Mouse (Mus musculus): Measurements from ENCODE around the gene Nrxn1.
A peak's percentile ranks its signal among the peaks of the same experiment; 100 is the strongest.
"Not testable (repeated sequence)": the region's sequence is repeated elsewhere in the genome, so short reads cannot be mapped to it uniquely, and the experiment has no call there.

Nrxn1 gene

DNA sequence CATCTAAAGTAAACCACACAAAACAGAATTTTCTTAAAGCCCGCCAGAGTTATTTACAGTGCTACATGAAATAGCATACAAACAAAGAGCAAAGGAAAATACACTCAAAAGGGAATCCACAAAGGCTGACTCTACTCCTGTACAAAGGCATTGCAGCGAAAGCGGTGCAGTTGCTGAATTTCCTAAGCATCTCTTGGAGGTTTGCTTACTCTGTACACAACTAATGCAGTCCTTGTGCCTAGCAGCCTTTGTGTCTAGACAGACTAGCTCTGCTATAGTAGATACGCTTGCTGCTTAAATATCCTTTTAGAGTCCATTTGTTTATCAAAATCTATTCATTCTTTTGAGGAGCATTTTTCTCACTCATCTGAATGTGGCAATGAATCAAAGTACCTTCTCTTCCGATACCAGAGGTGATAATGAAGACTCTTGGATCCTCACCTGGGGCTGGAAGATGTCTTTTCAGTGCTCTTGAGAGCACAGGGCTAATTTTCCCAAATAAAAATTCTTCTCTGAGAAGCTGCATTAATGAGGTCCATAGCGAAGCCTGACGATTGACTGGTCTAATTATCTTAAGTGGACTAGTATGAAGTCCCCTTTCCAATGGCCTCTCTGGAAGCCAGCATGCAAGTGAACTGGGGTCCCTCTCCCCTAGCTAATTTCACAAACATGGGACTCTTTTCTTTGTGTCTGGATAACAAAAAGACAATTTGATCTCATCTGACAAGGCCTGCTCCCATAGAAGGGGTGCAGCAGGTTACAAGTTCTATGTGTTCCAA lies 845.6 kb downstream of the Nrxn1 start:
- no peak for DNase-seq

DNA sequence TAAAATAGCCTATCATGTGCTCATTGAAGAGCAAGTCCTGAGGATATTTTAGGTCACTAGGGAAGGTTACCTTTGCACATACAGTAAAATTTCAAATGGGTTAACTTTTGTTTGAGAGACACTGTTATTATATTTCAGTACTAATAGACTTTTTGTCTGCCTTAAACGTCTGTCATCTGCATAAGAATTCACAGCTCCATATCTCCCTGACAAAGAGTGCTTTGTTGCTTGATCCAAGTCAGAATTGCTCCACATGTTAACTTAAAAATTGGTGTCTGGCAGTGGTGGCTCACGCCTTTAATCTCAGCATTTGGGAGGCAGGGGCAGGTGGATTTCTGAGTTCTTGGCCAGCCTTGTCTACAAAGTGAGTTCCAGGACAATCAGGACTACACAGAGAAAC lies 848.5 kb downstream of the Nrxn1 start:
- DNase-seq = no peak

DNA sequence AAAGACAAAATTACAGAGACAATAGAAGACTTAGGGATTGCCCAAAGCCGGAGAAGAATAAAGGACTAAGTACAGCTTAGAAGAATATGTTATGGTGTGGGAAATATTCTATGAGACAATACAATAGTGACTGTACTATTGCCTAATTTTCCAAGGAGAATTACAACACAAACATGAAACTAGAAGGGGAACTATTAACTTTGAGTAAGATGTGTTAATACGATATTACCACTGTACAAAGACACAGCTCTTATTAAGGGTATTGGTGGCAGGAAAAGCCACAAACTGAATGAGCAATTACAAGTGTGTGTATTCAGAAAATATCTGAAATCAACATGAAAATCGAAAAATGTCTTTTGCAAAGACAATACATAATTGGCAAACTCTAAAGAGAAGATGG lies 853.9 kb downstream of the Nrxn1 start:
- no peak for DNase-seq

GRCm38 (mm10) chr17:90238517-90238916 lies 854.4 kb downstream of the Nrxn1 start:
- DNase-seq = no peak

- DNase-seq = not testable (repeated sequence)
Measured at GRCm38 (mm10) chr17:90235674-90236073, 857.2 kb downstream of the Nrxn1 start.

- DNase-seq = no peak
Measured at GRCm38 (mm10) chr17:90234806-90235205, 858.1 kb downstream of the Nrxn1 start.

- DNase-seq = no peak
Measured at GRCm38 (mm10) chr17:90208547-90208946, 884.3 kb downstream of the Nrxn1 start.

- no peak for DNase-seq
Measured at GRCm38 (mm10) chr17:90207617-90208016, 885.3 kb downstream of the Nrxn1 start.

DNA sequence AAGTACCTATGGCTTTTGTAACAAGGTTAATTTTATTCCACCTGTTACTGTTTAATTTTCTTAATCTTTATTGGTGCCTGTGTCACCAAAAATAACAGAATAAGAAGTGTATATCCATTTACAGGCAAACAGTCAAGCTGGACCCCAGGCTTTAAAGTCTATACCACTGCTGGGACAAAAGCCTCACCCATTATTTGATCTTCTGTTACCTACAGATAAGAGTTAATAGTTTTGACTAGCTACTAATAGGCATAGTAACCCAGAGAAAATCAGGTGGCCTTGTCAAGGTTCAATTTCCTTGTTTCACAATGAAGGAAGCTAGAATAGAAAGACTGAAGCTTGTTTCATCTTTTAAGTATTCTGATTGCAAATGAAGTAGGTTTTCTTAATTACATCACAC lies 888.9 kb downstream of the Nrxn1 start:
- no peak for DNase-seq

DNA sequence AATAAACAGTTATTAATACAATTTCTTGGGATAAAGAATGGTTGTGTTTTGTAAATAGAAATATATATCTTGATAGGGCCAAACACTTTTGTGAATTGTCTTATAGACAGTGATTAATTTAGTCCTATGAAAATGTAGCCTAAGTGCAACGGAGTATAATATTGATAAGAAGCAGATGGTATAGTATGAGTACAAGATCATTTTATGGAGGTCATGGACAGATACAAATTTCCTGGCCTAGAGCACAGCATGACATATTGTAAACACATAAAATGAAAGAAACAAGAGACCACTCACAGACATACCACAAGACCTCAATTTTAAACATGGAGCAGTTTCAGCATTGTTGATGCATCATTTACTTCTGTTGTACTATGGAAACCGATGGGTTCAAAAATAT lies 890.1 kb downstream of the Nrxn1 start:
- no peak for DNase-seq

DNA sequence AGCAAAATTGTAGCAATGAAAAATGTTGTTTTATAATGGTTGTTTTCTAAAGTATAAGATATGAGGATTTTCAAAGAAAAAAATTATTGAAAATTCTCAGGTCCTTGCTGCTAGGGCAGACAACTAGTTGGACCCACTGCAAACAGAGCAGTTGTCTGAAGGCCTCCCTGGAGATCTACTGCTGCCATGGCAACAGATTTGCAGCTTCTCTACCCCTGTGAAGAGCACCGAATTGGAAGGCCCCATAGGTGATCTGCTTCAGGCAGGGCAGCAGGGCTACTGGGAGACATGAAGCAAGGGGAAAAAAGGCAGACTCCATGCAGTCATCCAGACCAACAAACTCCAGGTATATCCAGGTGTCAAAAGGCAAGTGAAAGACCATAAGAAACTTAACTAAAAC lies 896.1 kb downstream of the Nrxn1 start:
- DNase-seq = peak; percentile 45 to 69

DNA sequence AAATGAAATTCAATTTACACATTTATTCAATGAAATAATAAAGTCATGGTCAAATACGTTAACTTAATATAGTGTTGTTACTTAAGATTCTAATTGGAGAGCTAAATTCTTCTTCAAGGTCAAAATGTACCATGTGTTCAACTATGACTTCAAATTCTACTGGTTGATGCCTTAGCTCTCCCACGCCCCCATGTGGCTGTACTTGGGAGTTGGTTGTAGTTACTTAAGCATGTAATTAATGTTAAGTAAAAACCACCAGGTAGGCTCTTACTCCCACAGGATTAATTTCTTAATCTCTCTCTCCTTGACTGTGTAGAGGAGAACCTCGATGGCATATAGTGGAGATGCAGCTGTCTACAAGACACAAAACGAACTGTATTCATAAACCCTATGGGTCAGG lies 951.3 kb downstream of the Nrxn1 start:
- DNase-seq = peak; percentile 66 to 72

DNA sequence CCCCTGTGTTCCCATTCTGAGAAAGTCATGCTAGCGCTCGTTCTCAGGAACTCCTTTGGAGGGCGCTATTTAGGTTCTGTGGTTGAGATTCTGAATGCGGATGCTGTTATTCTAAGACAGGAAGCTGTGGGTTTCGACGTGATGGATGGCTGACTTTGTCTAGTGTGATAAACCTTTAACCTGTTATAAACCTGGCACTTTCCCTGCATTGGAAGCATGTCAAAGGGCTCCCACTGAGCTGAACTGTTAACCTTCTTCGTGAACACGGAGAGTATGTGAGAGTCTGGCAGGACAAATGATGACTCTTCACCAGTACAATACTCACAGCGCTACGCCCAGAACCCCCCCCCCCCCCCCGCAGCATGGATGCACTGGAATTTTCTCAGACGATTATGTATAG lies 962.0 kb downstream of the Nrxn1 start:
- DNase-seq = peak; percentile 53 to 69

DNA sequence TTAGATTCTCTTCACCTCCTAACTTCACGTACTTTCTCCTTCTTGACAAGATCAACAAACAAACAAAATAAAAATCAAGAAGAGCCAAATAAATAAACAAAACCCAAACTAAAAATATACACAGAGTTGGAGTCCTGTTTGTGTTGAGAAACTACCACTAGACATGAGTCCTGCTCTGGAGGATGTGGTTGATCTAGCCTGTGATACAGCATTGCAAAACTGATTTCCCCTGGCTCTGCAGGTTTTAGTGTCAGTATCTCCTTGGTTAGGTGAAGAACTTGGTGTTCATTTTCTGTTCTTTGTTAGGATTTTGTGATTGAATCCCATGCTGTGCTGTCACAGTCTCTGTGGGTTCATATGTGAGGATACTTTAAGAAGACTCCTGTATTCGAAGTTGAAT lies 963.7 kb downstream of the Nrxn1 start:
- no peak for DNase-seq

DNA sequence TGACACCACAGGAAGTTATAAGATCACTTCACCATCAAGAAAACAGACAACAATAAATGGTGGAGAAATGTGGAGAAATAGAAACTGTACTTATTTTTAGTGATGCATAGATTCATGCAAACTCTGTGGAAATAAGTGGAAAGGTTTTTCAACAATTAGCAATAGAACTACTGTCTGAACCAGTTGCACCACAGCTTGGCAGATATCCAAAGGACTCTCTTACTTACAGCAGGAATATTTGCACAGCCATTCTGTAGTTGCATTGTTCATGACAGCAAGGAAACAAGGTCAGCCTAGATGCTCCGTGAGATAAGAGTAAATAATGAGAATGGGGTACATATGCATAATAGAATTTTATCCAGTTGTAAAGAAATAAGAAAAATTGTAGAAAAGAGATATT lies 965.3 kb downstream of the Nrxn1 start:
- DNase-seq = peak in 1 of 2 experiments; percentile 27

GRCm38 (mm10) chr17:90122796-90123481 lies 969.9 kb downstream of the Nrxn1 start:
- DNase-seq = no peak

GRCm38 (mm10) chr17:90116241-90116640 lies 976.6 kb downstream of the Nrxn1 start:
- DNase-seq = no peak

DNA sequence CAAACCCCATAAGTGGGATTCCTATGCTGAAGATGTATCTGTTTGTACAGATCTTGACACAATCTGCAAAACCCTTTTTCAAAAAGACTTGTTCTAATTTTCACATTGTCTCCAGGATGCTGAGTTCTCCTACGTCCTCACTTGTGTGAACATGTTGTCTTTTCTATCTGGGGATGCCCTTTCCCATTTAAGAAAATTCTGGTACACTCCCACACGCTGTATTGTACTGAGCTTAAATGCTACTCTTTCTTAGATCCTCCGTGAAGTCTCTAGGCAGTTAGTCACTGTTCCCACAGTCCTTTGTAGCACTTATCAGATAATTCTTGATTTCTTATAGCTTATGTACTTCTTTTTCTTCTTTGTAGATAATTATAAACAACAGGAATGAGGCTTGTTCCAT lies 997.9 kb downstream of the Nrxn1 start:
- DNase-seq = no peak

GRCm38 (mm10) chr17:90088314-90088650 lies 1004.6 kb downstream of the Nrxn1 start:
- peak; percentile 98 to 99 for DNase-seq

DNA sequence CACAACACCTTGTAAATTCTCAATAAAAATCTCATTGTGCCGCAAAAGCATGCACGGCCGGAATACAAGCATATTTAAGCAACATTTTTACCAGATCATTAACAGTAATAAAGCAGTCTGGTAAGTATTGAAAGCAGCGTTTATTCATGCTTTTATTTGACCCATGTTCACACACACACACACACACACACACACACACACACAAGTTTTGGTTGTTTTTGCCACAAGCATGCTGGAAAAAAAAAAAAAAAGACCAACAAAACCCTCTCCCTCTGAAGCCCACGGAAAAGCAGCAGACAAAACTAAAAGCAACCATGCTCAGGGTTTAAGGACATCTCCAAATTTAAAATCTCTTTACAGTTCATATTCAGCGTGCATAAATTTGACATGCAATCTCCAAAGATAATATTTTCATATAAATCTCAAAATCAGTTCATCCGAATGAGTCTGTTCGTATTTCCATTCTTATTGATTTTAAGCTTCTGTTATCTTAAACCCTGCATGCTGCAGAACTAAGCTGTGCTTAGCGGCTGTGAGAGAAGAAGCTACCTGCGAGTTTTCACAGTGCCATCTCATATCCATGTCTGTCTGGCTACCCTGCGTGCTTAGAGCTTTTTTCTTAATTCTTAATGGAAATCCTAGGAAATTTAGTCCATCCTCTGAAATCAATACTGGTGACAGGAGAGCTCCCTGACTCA lies 1005.1 kb downstream of the Nrxn1 start:
- DNase-seq = peak; percentile 36 to 63

DNA sequence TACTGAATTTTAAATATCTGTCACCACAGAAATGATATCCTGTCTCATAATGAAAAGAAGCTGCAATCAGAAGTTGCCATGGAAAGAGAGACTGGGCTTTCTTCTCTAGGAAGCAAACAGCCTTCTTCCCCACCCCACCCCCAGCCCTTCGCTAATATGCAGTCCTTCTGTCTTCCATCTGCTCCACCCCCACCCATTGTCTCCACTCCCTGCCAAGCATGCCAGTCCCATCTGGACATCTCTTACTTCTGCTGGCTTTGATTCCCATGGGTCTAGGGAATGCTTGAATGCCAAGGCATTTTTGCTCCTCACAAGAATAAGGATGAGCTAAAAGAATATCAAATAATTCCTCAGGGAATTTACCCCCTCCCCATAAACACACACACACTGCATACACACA lies 1006.0 kb downstream of the Nrxn1 start:
- DNase-seq = peak; percentile 97 to 98

DNA sequence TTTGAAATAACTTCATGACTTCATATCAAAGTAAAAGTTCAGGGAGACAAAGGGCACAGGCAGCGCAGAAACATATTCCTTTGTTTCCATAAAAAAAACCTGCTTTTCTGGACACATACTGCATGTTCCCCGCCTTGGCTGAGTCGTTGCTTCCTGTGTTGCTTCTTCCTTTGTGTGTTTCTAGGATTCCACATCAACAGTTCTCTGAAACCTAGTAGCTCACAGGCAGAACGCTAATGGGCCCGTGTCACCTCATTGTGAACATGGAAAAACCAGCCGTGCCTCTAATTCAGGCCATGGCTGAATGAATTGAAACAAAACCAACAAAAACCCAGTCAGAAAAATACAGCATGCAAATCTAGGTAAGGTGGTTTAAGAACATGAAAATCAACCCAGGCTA lies 1013.9 kb downstream of the Nrxn1 start:
- DNase-seq = peak in 1 of 2 experiments; percentile 28

DNA sequence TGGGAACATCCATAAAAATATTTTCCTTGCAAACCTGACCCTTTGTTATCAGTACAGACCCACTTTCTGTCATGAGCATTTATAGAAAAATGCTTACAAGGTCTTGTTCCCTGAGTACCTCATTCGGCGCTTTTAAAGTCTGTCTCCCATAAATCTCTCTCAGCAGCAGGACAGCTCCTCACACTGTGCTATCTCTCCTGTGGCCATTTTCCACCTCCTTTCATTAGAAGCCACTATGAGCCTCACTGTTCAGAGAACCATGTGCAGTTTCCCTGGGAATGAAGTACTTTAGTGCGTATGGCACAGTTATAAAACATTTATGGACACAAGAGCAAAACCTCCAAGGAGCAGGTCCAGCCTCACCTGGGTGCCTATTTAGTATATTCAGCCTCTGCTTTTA lies 1014.4 kb downstream of the Nrxn1 start:
- no peak for DNase-seq

- DNase-seq = no peak
Measured at GRCm38 (mm10) chr17:90062866-90063265, 1030.0 kb downstream of the Nrxn1 start.

Measured in cerebellum, postnatal 10 days (tissue).